Mouse (Mus musculus): ENCODE results near the gene Fam178b.

DNA sequence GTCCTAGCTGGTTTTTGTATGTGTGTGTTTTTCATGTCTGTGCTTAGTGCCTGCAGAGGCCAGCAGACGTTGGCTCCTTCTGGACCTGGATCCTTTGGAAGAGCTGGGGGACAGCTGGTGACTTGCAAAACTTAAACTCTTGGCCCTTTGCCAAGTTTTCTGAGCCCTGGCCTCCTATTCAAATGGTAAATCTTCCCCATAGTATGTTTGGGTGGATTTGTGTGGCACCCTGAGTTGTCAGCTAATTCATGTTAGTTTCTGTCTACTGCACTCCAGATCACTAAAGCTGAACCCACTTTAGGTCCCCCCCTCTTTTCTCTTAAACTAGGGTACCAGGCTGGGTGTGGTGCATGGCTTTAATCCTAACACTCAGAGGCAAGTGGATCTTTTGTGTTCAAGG is 154.6 kb downstream of the Fam178b start:
- no peak for TF ChIP-seq CTCF (IDR thresholded peaks at IDR 0.05; ENCODE audit: low read depth)
- TF ChIP-seq EP300 (optimal IDR thresholded peaks at IDR 0.05) = no peak
